Mouse (Mus musculus): ENCODE results near the gene Rreb1.

Gene Rreb1

GRCm38 (mm10) chr13:37878918-37879331 lies 100.7 kb downstream of the Rreb1 start:
- DNase-seq, result no peak

- DNase-seq, result no peak
Observed at GRCm38 (mm10) chr13:37879556-37879955, 101.4 kb downstream of the Rreb1 start.

- DNase-seq, result no peak
Observed at GRCm38 (mm10) chr13:37880035-37880434, 101.8 kb downstream of the Rreb1 start.

- DNase-seq, result no peak
Observed at GRCm38 (mm10) chr13:37880581-37881130, 102.5 kb downstream of the Rreb1 start.

GRCm38 (mm10) chr13:37882521-37882920 lies 104.3 kb downstream of the Rreb1 start:
- DNase-seq, result no peak

- no peak for DNase-seq
Observed at GRCm38 (mm10) chr13:37883008-37883407, 104.8 kb downstream of the Rreb1 start.

- no peak for DNase-seq
Observed at GRCm38 (mm10) chr13:37885392-37885791, 107.2 kb downstream of the Rreb1 start.

- DNase-seq, result no peak
Observed at GRCm38 (mm10) chr13:37886024-37886423, 107.8 kb downstream of the Rreb1 start.

GRCm38 (mm10) chr13:37894756-37895155 lies 116.6 kb downstream of the Rreb1 start:
- no peak for DNase-seq

- DNase-seq, result no peak
Observed at GRCm38 (mm10) chr13:37895564-37896254, 117.5 kb downstream of the Rreb1 start.

- no peak for DNase-seq
Observed at GRCm38 (mm10) chr13:37896423-37896822, 118.2 kb downstream of the Rreb1 start.

- DNase-seq, result no peak
Observed at GRCm38 (mm10) chr13:37898772-37899171, 120.6 kb downstream of the Rreb1 start.

GRCm38 (mm10) chr13:37903036-37903435 lies 124.8 kb downstream of the Rreb1 start:
- no peak for DNase-seq

- no peak for DNase-seq
Observed at GRCm38 (mm10) chr13:37903476-37903875, 125.3 kb downstream of the Rreb1 start.

- DNase-seq, result no peak
Observed at GRCm38 (mm10) chr13:37904436-37904835, 126.2 kb downstream of the Rreb1 start.

GRCm38 (mm10) chr13:37908061-37908460 lies 129.9 kb downstream of the Rreb1 start:
- DNase-seq, result no peak

GRCm38 (mm10) chr13:37908493-37908892 lies 130.3 kb downstream of the Rreb1 start:
- DNase-seq, result peak; percentile 73

GRCm38 (mm10) chr13:37909225-37909624 lies 131.0 kb downstream of the Rreb1 start:
- peak; percentile 11 for DNase-seq

- no peak for DNase-seq
Observed at GRCm38 (mm10) chr13:37912011-37912410, 133.8 kb downstream of the Rreb1 start.

GRCm38 (mm10) chr13:37912591-37913467 lies 134.6 kb downstream of the Rreb1 start:
- no peak for DNase-seq

GRCm38 (mm10) chr13:37913963-37914362 lies 135.8 kb downstream of the Rreb1 start:
- no peak for DNase-seq

- no peak for DNase-seq
Observed at GRCm38 (mm10) chr13:37918336-37919261, 140.4 kb downstream of the Rreb1 start.
